Mouse (Mus musculus): ENCODE measurements around the gene Kcnk15. TPM values are rescaled to one million over a fixed set of nuclear protein-coding genes. Genes with fewer than 3 reads are reported as not detected.

Gene Kcnk15
- polyA plus RNA-seq, 1 experiment from 2014 or later = not detected

DNA sequence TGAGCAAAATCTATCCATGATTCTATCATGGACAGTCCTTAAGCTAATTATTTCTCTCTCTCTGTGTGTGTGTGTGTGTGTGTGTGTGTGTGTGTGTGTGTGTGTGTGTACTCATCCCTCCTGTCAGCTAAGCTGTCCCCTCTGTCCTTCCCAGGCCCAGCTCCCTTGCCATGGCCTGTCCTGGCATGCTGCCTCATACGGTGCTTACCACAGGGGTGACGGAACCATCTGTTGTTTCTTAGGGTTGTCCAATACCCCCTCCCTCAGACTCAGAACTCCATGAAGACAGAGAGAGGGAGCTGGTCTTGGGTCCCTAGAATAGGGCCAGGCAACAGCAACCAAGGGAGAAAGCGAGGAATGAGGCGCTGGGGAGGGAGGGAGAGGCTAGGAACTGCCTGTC is 50.9 kb downstream of the Kcnk15 start:
- WGBS = 72% methylated on average over 4 of the region's 4 CpGs
- Histone ChIP-seq H3K9me3 (replicated peaks) (no peaks in the 10 kb centered on the region), H3K4me3 (no peak overlapping the region), H3K27ac (replicated peaks) (peak overlapping the region; percentile 46; the same call in 1 of the 2 replicates), H3K27me3 (ENCODE audit: low read depth, poor library complexity, severe bottlenecking) (no peaks in the 10 kb centered on the region), H3K36me3 (no peaks in the 10 kb centered on the region), H3K4me1 (peaks cover 8% of the 10 kb centered on the region; the same call in 1 of the 2 replicates)
- DNase-seq (ENCODE audit: low spot score) = no peak

DNA sequence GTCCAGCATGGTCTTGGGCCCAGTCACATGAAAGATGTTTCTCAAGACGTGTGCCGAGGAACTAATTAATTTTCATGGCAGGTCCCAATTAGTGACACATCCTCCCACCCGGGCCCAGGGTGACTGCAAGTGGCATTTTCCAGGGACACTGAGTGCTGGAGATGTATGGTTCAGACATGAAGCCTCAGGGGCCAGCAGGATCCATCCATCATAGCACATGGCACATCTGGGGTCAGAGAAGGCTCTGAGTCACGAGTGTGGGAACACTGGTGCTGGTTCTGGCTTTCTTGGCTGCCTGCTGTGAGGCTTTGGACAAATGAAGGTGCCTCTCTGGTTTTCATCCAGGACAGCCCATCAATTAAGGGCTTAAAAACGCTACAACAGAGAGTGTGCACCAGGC is 53.7 kb downstream of the Kcnk15 start:
- Histone ChIP-seq H3K27me3 (ENCODE audit: low read depth, poor library complexity, severe bottlenecking) (no peaks in the 10 kb centered on the region), H3K4me3 (no peak overlapping the region), H3K27ac (replicated peaks) (no peak overlapping the region), H3K4me1 (peaks cover 8% of the 10 kb centered on the region; the same call in 1 of the 2 replicates), H3K9me3 (replicated peaks) (no peaks in the 10 kb centered on the region), H3K36me3 (no peaks in the 10 kb centered on the region)
- DNase-seq (ENCODE audit: low spot score) = no peak
- WGBS = 84% methylated on average over 5 of the region's 5 CpGs

Other genes starting within 250 kb of the Kcnk15 start
- gene Serinc3, start 208.5 kb upstream of the Kcnk15 start, polyA plus RNA-seq (2016; fragmentation: Nextera tagmentation; extraction: Ambion mirVana) = 24.7 and 28.7 TPM in 2 replicates
- gene Pkig, start 195.3 kb upstream of the Kcnk15 start, polyA plus RNA-seq (2016; fragmentation: Nextera tagmentation; extraction: Ambion mirVana) = 163 and 190 TPM in 2 replicates
- 9.1 and 10.0 TPM in 2 replicates for gene Ada, start 103.4 kb upstream of the Kcnk15 start, polyA plus RNA-seq (2016; fragmentation: Nextera tagmentation; extraction: Ambion mirVana)
- gene Ccn5, start 32.8 kb upstream of the Kcnk15 start, polyA plus RNA-seq (2016; fragmentation: Nextera tagmentation; extraction: Ambion mirVana) = 0.39 and 0.60 TPM in 2 replicates
- gene Rims4, start 65.0 kb downstream of the Kcnk15 start, polyA plus RNA-seq (2016; fragmentation: Nextera tagmentation; extraction: Ambion mirVana) = 0.98 and 2.1 TPM in 2 replicates
- 322 and 331 TPM in 2 replicates for gene Ywhab, start 141.3 kb downstream of the Kcnk15 start, polyA plus RNA-seq (2016; fragmentation: Nextera tagmentation; extraction: Ambion mirVana)
- 0.87 and 1.4 TPM in 2 replicates for gene Pabpc1l, start 171.8 kb downstream of the Kcnk15 start, polyA plus RNA-seq (2016; fragmentation: Nextera tagmentation; extraction: Ambion mirVana)
- 33.9 and 34.7 TPM in 2 replicates for gene Stk4, start 216.7 kb downstream of the Kcnk15 start, polyA plus RNA-seq (2016; fragmentation: Nextera tagmentation; extraction: Ambion mirVana)
- 58.7 and 60.0 TPM in 2 replicates for gene Tomm34, start 217.5 kb downstream of the Kcnk15 start, polyA plus RNA-seq (2016; fragmentation: Nextera tagmentation; extraction: Ambion mirVana)